Mouse (Mus musculus): ENCODE measurements around the gene Fam174b.

- TF ChIP-seq POLR2A (IDR thresholded peaks at IDR 0.05; ENCODE audit: borderline replicate concordance, control insufficient read depth, low read depth, low read length) (no peak), CTCF (IDR thresholded peaks at IDR 0.05; ENCODE audit: control insufficient read depth, insufficient read depth, low read length) (no peak)
Measured at GRCm38 (mm10) chr7:73741841-73742240, 1.7 kb downstream of the Fam174b start.
